Mouse (Mus musculus) liver, adult 2 months (tissue): Measurements from ENCODE around the gene Cep19.

ENCODE experiments used
- CTCF ChIP-seq: fragments of 200-500 bp; IDR thresholded peaks from 2 replicates; pipeline ENCODE4 v1.5.1; 2011; ENCODE audit warnings: low read depth, low read length, control low read depth
- POLR2A ChIP-seq: fragments of 200-500 bp; IDR thresholded peaks from 2 replicates; pipeline ENCODE4 v1.6.1; 2011; ENCODE audit warnings: low read length, control low read depth; ENCODE audit not compliant: insufficient read depth; ENCODE audit errors: extremely low read depth

DNA sequence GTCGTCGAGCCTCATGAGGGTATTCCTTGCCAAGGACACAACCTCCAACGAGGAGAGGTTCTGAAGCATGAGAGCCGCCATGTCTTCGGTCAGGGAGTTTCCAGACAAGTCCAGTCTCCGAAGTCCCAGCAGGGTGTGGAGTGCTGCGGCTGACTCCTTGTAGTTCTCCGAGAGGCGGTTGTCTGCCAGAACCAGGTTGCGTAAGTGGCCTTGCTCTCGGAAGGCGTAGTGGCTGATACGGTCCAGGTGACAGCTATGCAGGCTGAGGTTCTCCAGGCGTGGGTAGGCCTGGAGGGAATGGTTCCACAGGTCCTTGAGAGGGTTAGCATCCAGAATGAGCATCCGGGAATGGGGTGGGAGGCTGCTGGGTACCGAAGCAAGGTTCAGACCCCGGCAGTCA lies 45.0 kb downstream of the Cep19 start:
- TF ChIP-seq CTCF (no peak), POLR2A (no peak)
